Mouse (Mus musculus) retina, postnatal 1 day (tissue): ENCODE results near the gene Cacnb2.

Experiments used
- DNase-seq: peaks from one replicate; pipeline ENCODE4 v3.0.0-alpha.2; 2012

The Cacnb2 gene

GRCm38 (mm10) chr2:14787983-14788382, 185.1 kb downstream of the Cacnb2 start:
- DNase-seq, result no peak

- peak; percentile 17 for DNase-seq
These were observed 198.7 kb downstream of the Cacnb2 start for GRCm38 (mm10) chr2:14801446-14802046.

- DNase-seq, result no peak
These were observed 204.9 kb downstream of the Cacnb2 start for GRCm38 (mm10) chr2:14807650-14808347.

DNA sequence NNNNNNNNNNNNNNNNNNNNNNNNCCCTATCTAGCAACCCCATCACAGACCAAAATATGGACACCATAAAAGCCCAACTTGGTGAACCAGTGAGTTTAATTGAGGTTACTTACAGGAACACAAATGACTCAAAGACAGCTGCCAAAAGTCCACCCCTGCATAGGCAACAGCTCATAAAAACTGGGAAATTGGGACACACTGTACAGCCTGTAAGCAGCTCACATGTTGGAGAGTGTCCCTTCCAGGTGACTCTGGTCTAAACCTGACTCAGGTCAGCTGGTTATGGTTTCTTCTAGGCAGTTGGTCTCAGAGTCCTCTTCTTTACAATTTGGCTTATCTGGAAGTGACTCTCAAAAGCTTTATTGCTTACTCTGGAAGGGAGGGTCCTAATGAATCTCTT, 212.1 kb downstream of the Cacnb2 start:
- DNase-seq, result no peak

DNA sequence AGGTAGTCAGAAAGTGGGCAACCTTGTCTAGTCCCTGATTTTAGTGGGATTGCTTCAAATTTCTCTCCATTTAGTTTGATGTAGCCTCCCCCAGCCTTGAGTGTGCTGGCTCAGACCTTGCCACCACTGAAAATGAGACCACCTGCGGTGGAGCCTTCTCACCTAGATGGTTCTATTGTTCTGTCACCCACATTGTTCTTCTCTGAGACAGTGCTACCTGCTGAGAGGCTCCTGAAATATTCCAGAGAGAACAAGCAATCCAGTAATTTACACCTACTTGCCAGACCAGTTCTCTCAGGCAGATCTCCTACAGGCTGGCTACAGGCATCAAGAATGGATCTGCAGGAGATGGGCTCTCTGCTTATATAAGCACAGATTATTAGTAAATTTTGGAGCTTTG, 215.8 kb downstream of the Cacnb2 start:
- DNase-seq, result no peak

GRCm38 (mm10) chr2:14820946-14821345, 218.1 kb downstream of the Cacnb2 start:
- no peak for DNase-seq

- DNase-seq, result no peak
These were observed 220.2 kb downstream of the Cacnb2 start for GRCm38 (mm10) chr2:14823105-14823504.

- no peak for DNase-seq
These were observed 221.0 kb downstream of the Cacnb2 start for GRCm38 (mm10) chr2:14823816-14824348.

GRCm38 (mm10) chr2:14825146-14825545, 222.3 kb downstream of the Cacnb2 start:
- DNase-seq, result no peak

- no peak for DNase-seq
These were observed 226.6 kb downstream of the Cacnb2 start for GRCm38 (mm10) chr2:14829451-14829850.

GRCm38 (mm10) chr2:14831308-14831707, 228.4 kb downstream of the Cacnb2 start:
- DNase-seq, result no peak

- no peak for DNase-seq
These were observed 231.9 kb downstream of the Cacnb2 start for GRCm38 (mm10) chr2:14834700-14835317.

GRCm38 (mm10) chr2:14841272-14841671, 238.4 kb downstream of the Cacnb2 start:
- DNase-seq, result no peak

- no peak for DNase-seq
These were observed 243.8 kb downstream of the Cacnb2 start for GRCm38 (mm10) chr2:14846727-14847126.

DNA sequence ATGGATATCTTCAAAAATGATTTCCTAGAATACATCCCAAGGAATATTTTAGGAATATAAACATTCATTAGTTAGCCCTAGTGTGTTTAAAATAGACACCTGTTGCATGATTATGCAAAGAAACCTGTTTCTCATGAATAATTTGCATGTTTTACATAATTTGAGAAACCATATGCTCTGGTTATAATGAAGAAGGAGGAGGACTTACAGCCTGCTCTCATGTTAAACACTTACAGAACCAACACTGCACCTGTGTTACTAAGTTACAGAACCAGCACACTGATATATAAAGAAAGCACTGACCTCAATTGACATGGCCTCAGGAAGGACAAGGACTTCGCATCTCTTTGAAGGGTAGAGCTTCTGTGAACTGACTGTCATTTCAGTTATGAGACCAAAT, 244.3 kb downstream of the Cacnb2 start:
- no peak for DNase-seq

GRCm38 (mm10) chr2:14850831-14851230, 247.9 kb downstream of the Cacnb2 start:
- no peak for DNase-seq

- DNase-seq, result peak; percentile 43
These were observed 248.5 kb downstream of the Cacnb2 start for GRCm38 (mm10) chr2:14851383-14851782.

- no peak for DNase-seq
These were observed 251.2 kb downstream of the Cacnb2 start for GRCm38 (mm10) chr2:14854054-14854453.

DNA sequence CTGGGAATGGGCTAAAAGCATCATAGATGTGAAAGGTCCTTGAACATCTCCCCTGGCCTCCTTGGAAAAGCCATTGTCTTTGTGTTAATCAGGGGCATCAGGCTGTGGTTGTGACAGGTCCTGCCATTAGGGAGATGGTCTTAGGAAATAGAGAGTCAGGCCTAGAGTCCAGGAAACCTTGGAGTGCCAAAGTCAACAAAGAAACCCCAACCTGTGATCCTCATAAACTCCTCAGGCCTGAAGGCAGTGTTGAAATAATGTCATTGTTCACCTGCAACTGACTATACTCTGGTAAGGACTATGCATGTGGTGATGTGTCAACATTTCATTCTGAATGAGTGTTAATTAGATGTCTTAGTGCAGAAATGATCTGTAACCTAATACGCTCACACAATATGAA, 255.4 kb downstream of the Cacnb2 start:
- no peak for DNase-seq

DNA sequence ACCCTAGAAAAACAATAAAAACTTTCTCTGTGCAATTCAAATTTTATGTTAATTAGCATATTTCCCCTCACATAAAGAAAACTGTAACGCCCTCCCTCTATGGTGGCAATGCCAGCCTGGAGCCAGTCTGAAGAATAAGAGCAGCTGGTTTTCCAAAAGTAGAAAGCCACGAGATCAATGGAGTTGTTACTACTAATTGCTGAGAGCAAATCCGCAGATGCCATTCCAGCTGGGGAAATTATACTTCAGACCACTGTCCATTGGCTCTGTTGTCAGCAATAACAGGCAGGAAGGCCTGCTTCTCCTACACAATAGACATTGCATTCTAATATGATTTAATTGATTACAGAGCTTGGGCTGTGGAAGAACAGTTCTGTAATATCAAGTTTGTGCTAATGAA, 257.5 kb downstream of the Cacnb2 start:
- no peak for DNase-seq

GRCm38 (mm10) chr2:14861613-14862012, 258.7 kb downstream of the Cacnb2 start:
- no peak for DNase-seq

GRCm38 (mm10) chr2:14862981-14863380, 260.1 kb downstream of the Cacnb2 start:
- DNase-seq, result no peak

GRCm38 (mm10) chr2:14873116-14873515, 270.2 kb downstream of the Cacnb2 start:
- no peak for DNase-seq

DNA sequence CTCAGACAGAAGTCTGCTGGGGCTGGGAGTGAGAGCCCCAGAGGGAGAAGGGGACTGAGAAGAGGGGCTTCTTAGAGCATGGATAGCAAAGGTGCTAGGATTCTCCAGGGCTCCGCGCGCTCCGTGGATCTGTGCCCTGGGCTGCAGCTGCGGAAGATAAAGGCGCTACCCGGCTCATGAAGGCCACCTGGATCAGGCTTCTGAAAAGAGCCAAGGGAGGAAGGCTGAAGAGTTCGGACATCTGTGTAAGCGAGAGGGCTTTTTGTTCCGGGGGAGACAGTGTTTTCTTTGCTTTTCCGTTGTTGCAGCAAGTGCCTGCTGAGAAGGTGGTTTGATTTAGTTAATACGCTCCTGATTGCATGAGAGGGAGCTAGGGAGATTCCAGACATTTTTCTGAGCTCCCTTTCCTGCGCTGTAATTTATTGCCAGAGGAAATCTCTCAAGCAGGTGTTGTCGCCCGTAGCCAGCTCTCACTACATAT, 270.9 kb downstream of the Cacnb2 start:
- peak; percentile 19 for DNase-seq
